Mouse (Mus musculus) c-Kit-positive CD71-positive TER-119-positive erythroid progenitor cells, embryonic 14.5 days (primary cell): Measurements from ENCODE around the gene Fbxo17.
"Not testable (repeated sequence)": the region's sequence is repeated elsewhere in the genome, so short reads cannot be mapped to it uniquely, and the experiment has no call there.

Experiments used
- DNase-seq: peaks from one replicate; pipeline ENCODE4 v3.0.0-alpha.2; 2013; ENCODE audit warnings: low spot score

Fbxo17 gene

GRCm38 (mm10) chr7:28716590-28717281 is at the start of gene Fbxo17:
Gene Fbxo17 (plus strand): TSS chr7:28716804.
- no peak for DNase-seq

DNA sequence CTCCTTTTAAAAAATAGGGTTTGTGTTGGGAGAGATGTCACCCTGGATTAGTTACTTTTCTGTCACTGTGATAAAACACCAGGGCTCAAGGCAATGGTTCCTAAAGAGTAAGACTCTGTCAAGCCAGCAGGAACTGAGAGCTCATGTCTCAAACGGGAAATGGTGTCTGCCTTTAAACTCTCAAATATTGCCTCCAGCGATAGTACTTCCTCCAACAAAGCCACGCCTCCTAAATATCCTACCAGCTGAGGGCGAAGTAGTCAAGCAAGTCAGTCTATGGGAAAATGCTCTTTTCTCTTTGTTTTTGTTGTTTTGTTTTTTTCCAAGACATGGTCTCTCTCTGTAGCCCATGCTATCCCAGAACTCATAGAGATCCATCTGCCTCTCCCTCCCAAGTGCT is 45.4 kb upstream of the Fbxo17 start:
- DNase-seq: no peak

DNA sequence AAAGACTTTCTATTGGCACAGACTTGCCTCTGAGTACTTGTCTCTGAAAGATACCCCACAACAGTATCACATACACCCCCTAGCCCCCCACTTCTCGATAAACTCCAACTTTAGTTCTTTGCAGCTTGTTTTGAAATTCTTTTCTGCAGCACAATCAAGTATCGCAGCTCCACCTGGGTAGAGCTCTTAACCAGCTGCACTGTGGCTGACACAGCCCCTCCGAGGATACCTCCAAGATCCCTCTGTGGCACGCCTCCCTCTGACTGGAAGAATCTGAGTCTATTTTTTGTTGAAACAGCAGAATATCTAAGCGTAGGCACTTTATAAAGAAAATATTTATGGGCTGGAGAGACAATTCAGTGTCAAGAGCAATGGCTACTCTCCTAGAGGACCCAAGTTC is 44.3 kb upstream of the Fbxo17 start:
- DNase-seq: no peak

DNA sequence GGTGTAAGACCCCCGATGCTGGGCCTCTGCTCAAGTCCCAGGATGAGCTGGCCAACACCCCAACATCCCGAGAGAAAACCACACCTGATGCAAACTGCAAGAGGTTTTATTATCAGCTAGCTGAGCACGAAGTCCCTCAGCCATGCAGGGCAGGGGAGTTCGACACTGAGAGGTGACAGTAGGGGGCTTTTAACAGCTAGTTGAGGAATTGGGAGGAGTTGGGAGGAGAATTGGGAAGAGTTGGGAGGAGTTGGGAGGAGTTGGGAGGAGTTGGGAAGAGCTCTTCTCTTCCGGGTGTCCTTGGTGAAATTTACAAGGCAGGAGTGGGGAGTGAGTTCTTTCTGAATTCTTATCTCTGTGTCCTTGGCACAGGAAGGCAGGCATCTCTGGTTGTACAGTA is 43.8 kb upstream of the Fbxo17 start:
- not testable (repeated sequence) for DNase-seq

DNA sequence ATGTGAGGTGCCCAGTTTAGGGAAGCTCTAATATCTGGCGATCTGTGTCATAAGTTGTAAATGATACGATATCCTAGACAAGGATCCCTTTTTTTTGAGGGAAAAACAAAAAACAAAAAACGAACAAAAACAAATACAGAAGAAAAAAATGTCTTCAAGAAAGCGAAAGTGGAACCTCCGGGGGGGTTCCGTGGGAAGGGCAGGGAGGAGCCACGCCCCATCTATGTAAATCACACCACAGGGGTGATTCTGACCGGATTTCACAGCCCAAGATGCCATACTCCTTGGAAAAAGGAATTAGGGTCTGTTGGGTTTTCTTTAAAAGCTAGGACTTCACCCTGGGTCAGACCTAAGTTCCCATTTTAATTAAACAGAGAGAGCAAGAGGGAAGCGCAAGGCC is 41.6 kb upstream of the Fbxo17 start:
- no peak for DNase-seq

DNA sequence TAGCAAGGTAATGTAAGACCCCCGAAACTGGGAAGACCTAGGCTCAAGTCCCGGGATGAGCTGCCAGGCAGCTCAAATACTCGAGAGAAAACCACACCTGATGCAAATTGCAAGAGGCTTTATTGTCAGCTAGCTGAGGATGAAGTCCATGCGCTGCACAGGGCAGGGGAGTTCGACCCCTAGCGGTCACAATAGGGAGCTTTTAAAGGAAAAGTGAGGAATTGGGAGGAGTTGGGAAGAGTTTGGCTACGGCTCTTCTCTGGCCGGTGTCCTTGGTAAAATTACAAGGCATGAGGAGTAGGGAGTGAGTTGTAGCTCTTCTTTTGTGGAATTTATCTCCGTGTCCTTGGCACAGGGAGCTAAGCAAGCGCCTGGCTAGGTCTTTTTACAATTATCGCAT is 40.9 kb upstream of the Fbxo17 start:
- no peak for DNase-seq

GRCm38 (mm10) chr7:28676811-28677541 is 39.6 kb upstream of the Fbxo17 start:
- no peak for DNase-seq

GRCm38 (mm10) chr7:28677624-28678023 is 39.0 kb upstream of the Fbxo17 start:
- DNase-seq: no peak

GRCm38 (mm10) chr7:28691075-28691474 is 25.5 kb upstream of the Fbxo17 start:
- DNase-seq: no peak

DNA sequence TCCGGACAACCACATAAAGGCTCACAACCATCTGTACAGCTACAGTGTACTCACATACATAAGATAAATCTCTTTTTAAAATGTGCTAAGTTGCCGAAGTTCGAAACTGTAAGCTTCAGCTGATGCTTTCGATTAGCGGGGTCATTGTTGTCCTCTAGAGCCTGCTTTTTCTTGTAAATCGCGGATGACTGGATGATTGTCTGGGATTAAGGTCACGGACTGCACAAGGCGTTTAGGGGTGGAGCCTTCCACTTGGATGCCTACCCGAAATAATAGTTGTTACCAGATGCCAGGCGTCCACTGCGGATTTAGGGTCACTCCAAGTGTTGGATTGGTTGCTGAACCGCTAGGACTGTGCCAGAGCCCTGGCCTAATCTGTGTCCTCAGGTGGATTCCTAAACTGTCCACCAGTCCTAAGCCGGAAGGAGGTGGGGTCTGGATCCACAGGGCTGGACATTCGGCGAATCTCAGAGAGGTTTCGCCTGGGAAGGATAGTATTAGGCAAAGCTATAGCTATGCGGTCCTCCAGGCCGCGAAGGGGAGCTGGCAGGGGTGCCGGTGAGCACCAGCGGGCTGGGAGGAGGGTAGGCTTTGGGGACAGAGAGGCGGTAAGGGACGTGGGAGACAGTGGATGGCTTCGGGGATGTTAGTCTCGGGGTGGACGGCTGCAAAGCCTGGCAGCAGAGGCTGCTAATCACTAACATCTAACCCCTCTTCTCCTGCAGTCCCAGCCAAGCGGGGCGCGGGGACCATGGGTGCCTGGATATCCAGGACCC is 23.9 kb upstream of the Fbxo17 start, which contains the start of gene Fbxo27:
TSS of gene Fbxo27 (plus strand) at position 305 of the 776 bp plus-strand sequence.
- no peak for DNase-seq

DNA sequence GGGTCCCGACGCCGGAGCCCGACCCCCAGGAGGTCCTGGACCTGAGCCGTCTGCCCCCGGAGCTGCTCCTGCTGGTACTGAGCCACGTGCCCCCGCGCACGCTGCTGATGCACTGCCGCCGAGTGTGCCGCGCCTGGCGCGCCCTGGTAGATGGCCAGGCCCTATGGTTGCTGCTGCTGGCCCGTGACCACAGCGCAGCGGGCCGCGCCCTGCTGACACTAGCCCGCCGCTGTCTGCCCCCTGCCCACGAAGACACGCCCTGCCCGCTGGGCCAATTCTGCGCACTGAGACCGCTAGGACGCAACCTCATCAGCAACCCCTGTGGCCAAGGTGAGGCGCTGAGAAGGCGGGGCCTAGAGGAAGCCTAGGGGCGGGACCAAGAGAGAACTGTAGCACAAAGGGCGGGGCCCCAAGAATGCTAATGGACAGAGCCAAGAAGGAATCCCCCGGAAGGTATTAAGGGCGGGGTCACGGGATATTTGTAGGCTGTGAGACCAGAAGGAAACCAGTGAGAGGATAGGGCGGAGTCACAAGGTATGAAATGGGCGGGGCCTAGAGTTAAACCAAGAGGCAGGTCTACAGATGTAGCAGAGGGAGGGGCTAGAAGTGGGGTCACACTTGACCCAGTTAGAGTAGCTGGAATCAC is 23.2 kb upstream of the Fbxo17 start:
- peak; percentile 23 for DNase-seq

DNA sequence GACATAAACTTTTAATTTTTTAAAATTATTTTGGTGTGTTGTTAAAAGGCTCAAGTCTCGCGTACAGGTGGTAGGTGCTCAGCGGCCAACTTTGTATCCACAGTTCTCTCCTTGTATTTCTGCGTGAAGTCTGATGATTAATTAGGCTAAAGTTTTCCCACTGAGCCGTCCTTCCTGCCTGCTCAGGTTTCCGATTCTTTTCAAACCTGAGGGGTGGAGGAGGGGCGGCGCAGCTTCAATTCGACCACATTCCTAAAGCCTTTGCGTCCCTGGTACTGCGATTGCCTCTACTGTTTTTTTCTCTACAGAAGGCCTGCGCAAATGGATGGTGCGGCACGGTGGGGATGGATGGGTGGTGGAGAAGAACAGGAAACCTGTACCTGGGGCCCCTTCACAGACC is 22.2 kb upstream of the Fbxo17 start:
- DNase-seq: no peak

DNA sequence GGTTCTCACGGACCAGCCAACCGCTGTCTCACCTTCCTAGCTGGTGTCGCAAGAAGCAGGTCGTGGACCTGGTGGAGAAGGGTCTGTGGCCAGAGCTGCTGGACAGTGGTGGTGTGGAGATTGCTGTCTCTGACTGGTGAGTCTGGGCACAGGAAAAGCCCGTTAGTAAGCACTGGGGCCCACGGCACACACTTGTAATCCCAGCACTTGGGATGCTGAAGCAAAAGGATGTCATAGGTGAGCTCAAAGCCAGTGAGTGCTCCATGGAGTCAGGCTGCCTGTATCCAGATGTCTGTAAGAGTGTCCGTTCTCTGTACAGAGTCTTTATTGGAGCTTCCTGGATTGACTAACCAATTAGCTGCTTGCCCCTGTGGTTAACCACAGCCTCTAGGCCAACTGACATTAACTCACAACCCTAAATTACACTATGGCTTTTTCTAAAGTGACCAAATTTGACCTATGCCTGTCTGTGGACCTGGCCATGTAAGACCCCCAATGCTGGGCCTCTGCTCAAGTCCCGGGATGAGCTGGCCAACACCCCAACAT is 21.6 kb upstream of the Fbxo17 start:
- no peak for DNase-seq

- no peak for DNase-seq
Measured at GRCm38 (mm10) chr7:28697277-28697676, 19.3 kb upstream of the Fbxo17 start.

- DNase-seq: no peak
Measured at GRCm38 (mm10) chr7:28700269-28700668, 16.3 kb upstream of the Fbxo17 start.

- not testable (repeated sequence) for DNase-seq
Measured at GRCm38 (mm10) chr7:28701306-28701705, 15.3 kb upstream of the Fbxo17 start.

GRCm38 (mm10) chr7:28702601-28703143 is 13.9 kb upstream of the Fbxo17 start:
- DNase-seq: no peak

DNA sequence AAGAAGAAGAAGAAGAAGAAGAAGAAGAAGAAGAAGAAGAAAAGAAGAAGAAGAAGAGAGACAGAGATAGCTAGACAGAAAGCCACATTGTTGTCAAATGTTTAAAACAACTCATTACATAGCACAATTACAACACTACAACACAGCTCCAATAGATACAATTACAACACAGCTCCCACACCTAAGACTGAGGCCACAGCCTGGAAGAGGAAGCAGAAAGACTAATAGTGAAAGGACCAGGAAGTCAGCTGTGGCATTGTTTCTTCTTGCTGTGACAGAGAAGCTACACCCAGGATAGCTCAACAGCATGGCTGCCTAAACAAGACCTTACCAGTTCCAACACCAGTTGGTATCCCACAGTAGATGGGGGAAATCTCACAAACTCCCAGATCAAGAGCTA is 7.2 kb upstream of the Fbxo17 start:
- no peak for DNase-seq

DNA sequence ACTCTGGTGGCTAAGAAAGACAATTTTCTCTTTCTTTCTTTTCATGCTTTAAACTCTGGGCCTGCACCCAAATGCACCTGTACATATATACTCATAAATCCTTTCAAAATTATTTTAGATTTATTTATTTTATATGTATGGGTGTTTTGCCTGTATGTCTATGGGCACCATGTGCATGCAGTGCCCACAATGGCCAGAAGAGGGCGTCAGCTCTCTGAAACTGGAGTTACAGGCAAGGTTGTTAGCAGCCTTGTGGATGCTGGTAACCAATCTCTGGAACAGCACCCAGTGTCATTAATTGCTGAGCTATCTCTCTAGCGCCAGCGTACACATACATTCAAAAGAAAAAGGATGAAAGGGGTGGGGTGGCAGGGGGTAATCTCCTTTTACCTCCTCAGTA is 5.6 kb upstream of the Fbxo17 start:
- DNase-seq: no peak

DNA sequence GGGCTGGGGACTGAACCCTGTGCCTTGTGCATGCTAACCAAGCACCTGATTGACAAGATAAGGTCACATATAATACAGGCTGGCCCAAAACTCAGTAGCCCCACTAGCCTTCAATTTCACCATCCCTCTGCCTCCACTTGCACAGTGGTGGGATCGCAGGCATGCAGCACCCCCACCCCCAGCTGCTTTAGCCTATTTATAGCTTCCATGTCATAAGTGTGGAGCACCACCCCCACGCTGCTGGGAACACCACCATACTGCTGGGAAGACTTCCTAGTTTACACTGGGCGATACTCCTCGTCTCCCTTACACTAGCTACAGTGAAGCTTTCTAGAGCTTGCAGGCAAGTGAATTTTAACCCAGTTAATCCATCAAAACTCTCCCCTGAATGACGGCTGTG is 1.9 kb upstream of the Fbxo17 start:
- no peak for DNase-seq

DNA sequence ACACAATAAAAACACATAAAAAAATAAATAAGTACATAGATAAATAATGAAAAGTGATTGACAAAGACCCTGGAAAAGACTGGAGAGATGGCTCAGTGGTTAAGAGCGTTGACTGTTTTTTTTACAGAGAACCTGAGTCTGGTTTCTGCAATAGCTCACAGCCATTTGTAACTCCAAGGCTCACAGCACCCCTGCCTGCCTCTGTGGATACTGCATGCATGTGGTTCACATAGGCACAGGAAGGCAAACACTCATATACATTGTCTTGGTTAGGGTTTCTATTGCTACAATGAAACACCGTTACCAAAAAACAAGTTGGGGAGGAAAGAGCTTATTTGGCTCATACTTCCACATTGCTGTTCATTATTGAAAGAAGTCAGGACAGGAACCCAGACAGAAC is 1.0 kb upstream of the Fbxo17 start:
- DNase-seq: no peak

DNA sequence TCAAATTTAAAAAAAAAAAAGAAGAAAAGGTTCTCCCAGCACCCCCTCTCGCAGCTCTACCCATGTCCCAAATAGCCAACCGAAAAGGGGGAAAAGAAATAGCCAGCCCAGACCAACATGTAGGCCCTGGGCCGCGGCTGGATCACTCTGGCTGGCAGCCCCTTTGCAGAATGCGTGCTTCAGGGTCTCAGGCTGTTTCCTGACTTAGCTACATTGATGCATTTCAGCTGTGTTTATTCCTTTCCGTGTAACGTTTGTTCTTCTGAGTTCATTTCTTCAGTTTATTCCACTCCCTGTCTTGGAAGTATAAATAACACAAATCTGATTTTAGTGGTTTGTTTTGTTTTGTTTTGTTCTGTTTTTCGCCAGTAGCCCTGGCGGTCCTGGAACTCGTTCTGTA is 1.1 kb downstream of the Fbxo17 start:
- DNase-seq: no peak
